Mouse (Mus musculus): ENCODE data around the gene Myo19. TPM values are rescaled to one million over a fixed set of nuclear protein-coding genes. Genes with fewer than 3 reads are reported as not detected.

Myo19 gene
- polyA plus RNA-seq, 1 experiment from 2014 or later: 10.9 TPM

DNA sequence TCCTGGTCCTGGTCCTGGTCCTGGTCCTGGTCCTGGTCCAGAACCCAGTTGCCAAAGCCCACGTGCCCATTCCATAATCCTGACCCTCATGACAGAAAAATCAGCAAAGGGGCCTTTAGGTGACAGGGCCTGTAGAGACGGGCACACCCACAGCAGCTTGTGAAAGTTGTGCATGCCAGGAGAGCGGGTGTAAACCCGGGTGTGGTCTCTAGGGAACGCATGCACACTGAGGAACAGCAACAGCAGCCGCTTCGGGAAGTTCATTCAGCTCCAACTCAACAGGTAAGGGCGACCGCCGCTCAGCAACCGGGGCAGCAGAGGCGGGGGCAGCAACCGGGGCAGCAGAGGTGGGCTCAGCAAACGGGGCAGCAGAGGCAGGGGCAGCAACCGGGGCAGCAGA, 13.2 kb downstream of the Myo19 start:
- DNase-seq (ENCODE audit: low spot score) (no peak), ATAC-seq (ENCODE audit: low read depth) (no peak)
- no peak overlapping the region for H3K4me3 ChIP-seq (ENCODE audit: low read depth, low read length)
- WGBS: 94% methylated on average over 14 of the region's 15 CpGs
- no peak overlapping the region for H3K4me2 ChIP-seq (ENCODE audit: low read depth, low read length)
- peaks cover 84% of the 10 kb centered on the region for H3K36me3 ChIP-seq (ENCODE audit: control insufficient read depth, insufficient read depth, low read length)
- no peak overlapping the region for H3K9ac ChIP-seq (ENCODE audit: low read depth, low read length)
- H3K9me3 ChIP-seq (ENCODE audit: control insufficient read depth, low read length): no peaks in the 10 kb centered on the region
- H3K4me1 ChIP-seq (ENCODE audit: control insufficient read depth, insufficient read depth, low read length): no peaks in the 10 kb centered on the region
- H3K27me3 ChIP-seq (replicated peaks; ENCODE audit: control insufficient read depth, insufficient read depth, low read length): no peaks in the 10 kb centered on the region
- H3K27ac ChIP-seq (replicated peaks; ENCODE audit: low read depth, low read length): no peak overlapping the region

DNA sequence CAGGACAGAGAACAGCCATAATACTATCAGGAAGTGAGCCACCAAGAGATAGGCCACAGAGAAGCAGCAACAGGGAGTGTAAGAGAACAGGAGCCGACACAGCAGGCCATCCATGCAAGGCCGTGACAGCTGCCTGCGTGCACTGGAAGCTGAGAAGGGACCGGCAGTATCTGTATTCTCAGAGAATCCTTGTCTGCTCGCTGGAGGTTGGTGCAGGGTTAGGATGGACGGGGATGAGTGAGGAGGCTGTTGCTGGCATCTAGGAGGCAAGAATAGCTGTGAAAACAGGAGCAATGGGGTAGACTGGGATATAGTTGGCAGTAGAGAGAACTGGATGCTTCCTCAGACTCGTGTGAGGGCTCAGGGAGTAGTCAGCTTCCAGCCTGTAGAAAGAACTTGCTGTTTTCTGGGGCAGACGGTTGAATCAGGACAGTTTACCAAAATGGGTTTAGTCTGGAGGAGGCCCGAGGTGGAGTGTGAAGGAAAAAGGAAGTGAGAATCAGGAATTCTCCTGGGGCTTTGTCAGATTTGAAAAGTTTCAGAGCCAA, 24.7 kb downstream of the Myo19 start:
- no peak overlapping the region for H3K9ac ChIP-seq (ENCODE audit: low read depth, low read length)
- no peak for DNase-seq (ENCODE audit: low spot score)
- H3K4me2 ChIP-seq (ENCODE audit: low read depth, low read length): no peak overlapping the region
- H3K36me3 ChIP-seq (ENCODE audit: control insufficient read depth, insufficient read depth, low read length): peaks cover 85% of the 10 kb centered on the region
- no peak for ATAC-seq (ENCODE audit: low read depth)
- WGBS: 79% methylated on average over 9 of the region's 9 CpGs
- no peaks in the 10 kb centered on the region for H3K27me3 ChIP-seq (replicated peaks; ENCODE audit: control insufficient read depth, insufficient read depth, low read length)
- no peak overlapping the region for H3K4me3 ChIP-seq (ENCODE audit: low read depth, low read length)
- H3K9me3 ChIP-seq (ENCODE audit: control insufficient read depth, low read length): no peaks in the 10 kb centered on the region
- no peak overlapping the region for H3K27ac ChIP-seq (replicated peaks; ENCODE audit: low read depth, low read length)
- H3K4me1 ChIP-seq (ENCODE audit: control insufficient read depth, insufficient read depth, low read length): no peaks in the 10 kb centered on the region

DNA sequence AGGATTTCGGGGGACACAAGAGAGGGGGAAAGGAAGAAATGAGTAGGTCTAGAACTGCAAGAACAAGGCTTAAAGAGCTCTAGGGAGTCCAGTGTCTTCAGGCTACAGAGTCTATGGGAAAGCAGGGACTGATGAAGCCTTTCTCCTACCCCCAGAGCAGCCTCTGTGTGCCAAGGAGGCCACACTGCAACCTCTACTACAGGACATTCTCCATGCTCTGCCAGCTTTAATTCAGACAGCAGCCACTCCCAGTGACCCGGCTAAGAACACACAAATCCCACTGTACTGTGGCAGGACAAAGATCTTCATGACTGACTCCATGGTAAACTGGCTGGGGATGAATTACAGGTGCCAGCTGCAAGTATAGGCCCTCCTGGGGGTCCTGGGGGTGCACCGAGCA, 27.1 kb downstream of the Myo19 start:
- ATAC-seq (ENCODE audit: low read depth): no peak
- Histone ChIP-seq H3K27me3 (replicated peaks; ENCODE audit: control insufficient read depth, insufficient read depth, low read length) (no peaks in the 10 kb centered on the region), H3K4me1 (ENCODE audit: control insufficient read depth, insufficient read depth, low read length) (no peaks in the 10 kb centered on the region), H3K9me3 (ENCODE audit: control insufficient read depth, low read length) (no peaks in the 10 kb centered on the region), H3K9ac (ENCODE audit: low read depth, low read length) (no peak overlapping the region), H3K36me3 (ENCODE audit: control insufficient read depth, insufficient read depth, low read length) (peaks cover 82% of the 10 kb centered on the region), H3K27ac (replicated peaks; ENCODE audit: low read depth, low read length) (no peak overlapping the region), H3K4me3 (ENCODE audit: low read depth, low read length) (no peak overlapping the region), H3K4me2 (ENCODE audit: low read depth, low read length) (no peak overlapping the region)
- DNase-seq (ENCODE audit: low spot score): no peak
- WGBS: 75% methylated on average over 3 of the region's 3 CpGs

DNA sequence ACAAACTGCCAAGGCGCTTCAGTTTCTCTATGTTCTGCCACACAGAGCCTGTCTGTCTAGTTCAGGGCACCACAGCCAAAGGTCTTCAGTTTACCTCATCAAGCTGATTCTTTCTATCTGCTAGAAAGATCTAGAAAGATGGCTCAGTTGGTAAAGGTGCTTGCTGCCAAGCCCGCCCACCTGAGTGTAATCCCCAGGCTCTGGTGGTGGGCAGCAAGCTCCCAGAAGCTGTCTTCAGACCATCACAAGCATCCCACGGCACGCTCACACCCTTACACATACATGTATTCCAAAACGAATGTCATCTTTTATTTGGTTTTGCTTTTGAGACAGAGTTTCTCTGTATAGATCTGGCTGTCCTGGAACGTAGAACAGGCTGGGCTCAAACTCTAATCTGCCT, 28.5 kb downstream of the Myo19 start:
- Histone ChIP-seq H3K9ac (ENCODE audit: low read depth, low read length) (no peak overlapping the region), H3K36me3 (ENCODE audit: control insufficient read depth, insufficient read depth, low read length) (peaks cover 79% of the 10 kb centered on the region), H3K9me3 (ENCODE audit: control insufficient read depth, low read length) (no peaks in the 10 kb centered on the region), H3K27ac (replicated peaks; ENCODE audit: low read depth, low read length) (no peak overlapping the region), H3K27me3 (replicated peaks; ENCODE audit: control insufficient read depth, insufficient read depth, low read length) (no peaks in the 10 kb centered on the region), H3K4me2 (ENCODE audit: low read depth, low read length) (no peak overlapping the region), H3K4me1 (ENCODE audit: control insufficient read depth, insufficient read depth, low read length) (no peaks in the 10 kb centered on the region), H3K4me3 (ENCODE audit: low read depth, low read length) (no peak overlapping the region)
- WGBS: 92% methylated on average over 6 of the region's 6 CpGs
- no peak for ATAC-seq (ENCODE audit: low read depth)
- no peak for DNase-seq (ENCODE audit: low spot score)

DNA sequence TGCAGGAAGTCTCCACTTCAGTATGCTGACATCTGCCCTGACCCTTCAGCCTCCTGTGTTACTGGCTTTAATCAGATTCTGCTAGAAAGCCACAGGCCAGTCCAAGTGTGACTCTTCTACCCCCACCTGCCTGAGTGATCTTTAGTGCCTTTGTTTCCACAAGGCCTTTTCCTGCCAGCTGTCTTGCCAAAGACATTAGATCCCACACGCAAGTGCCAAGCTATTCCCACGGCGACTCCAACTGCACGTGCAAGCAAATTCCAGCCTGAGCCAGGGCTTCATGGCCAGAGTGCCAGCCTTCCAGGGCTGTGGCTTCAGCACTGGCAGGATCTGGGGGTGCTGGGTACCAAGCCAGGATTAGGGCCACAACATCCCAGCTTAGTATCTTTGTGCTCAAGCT, 30.5 kb downstream of the Myo19 start:
- DNase-seq (ENCODE audit: low spot score) (peak; percentile 14), ATAC-seq (ENCODE audit: low read depth) (peak; percentile 10; the same call in 1 of the 2 replicates)
- Histone ChIP-seq H3K4me1 (ENCODE audit: control insufficient read depth, insufficient read depth, low read length) (no peaks in the 10 kb centered on the region), H3K4me3 (ENCODE audit: low read depth, low read length) (no peak overlapping the region), H3K9ac (ENCODE audit: low read depth, low read length) (no peak overlapping the region), H3K27ac (replicated peaks; ENCODE audit: low read depth, low read length) (no peak overlapping the region), H3K9me3 (ENCODE audit: control insufficient read depth, low read length) (no peaks in the 10 kb centered on the region), H3K4me2 (ENCODE audit: low read depth, low read length) (no peak overlapping the region), H3K27me3 (replicated peaks; ENCODE audit: control insufficient read depth, insufficient read depth, low read length) (no peaks in the 10 kb centered on the region), H3K36me3 (ENCODE audit: control insufficient read depth, insufficient read depth, low read length) (peaks cover 71% of the 10 kb centered on the region)
- 68% methylated on average over 4 of the region's 4 CpGs for WGBS

DNA sequence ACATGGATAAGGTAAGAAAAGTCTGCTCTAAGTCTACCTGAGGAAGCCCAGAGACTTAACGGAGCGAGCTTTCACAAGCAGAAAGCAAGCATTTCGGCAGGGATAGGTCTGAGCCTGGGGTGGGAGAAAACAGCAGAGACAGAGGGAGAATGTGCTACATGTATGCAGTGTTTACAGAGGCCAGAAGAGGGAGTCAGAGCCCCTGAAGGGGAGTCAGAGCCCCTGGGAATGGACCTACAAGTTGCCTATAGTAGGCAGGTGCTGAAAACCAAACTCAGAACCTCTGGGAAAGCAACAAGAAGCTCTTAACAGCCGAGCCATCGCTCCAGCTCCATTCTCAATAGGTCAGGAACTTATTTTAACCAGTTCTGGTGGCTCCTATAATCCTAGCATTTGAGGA, 34.7 kb downstream of the Myo19 start:
- no peak overlapping the region for H3K4me3 ChIP-seq (ENCODE audit: low read depth, low read length)
- WGBS: 85% methylated on average over 5 of the region's 5 CpGs
- no peaks in the 10 kb centered on the region for H3K27me3 ChIP-seq (replicated peaks; ENCODE audit: control insufficient read depth, insufficient read depth, low read length)
- H3K36me3 ChIP-seq (ENCODE audit: control insufficient read depth, insufficient read depth, low read length): peaks cover 38% of the 10 kb centered on the region
- DNase-seq (ENCODE audit: low spot score): no peak
- no peaks in the 10 kb centered on the region for H3K9me3 ChIP-seq (ENCODE audit: control insufficient read depth, low read length)
- H3K27ac ChIP-seq (replicated peaks; ENCODE audit: low read depth, low read length): no peak overlapping the region
- H3K4me1 ChIP-seq (ENCODE audit: control insufficient read depth, insufficient read depth, low read length): no peaks in the 10 kb centered on the region
- peak overlapping the region; percentile 77; the same call in 1 of the 2 replicates for H3K4me2 ChIP-seq (ENCODE audit: low read depth, low read length)
- H3K9ac ChIP-seq (ENCODE audit: low read depth, low read length): no peak overlapping the region
- ATAC-seq (ENCODE audit: low read depth): no peak

DNA sequence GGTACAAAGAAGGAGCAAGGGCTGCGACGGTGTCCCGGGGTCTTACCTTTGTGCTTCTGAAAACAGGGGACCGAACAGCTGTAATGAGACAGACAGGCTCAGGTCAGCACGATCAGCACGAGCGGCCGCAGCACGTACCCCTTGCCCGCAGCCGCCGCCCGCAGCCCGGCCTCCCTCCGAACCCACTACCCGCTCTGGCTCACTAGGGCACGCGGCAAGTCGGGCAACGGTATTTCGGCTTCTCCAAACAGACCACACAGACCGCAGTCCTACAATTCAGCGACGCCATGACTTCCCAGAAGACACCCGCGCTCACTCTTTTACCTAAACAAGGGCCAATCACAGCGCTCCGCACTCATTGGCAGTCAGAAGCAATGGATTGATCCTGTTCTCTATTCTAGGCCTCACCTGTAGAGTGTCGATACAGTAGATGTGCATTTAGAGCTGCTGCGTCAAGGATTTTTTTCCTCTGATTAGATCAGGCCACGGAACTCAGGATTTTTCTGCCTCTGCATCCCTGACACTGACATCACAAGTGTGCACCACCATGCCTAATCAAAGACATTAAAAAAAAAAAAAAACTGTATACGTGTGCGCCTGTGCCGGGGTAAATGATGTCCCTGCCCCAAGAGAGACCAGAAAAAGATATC, 36.2 kb downstream of the Myo19 start, which contains the start of gene Znhit3:
Gene Znhit3 (minus strand): TSS at position 314 of the 650 bp plus-strand sequence.
- peak; percentile 97 for DNase-seq (ENCODE audit: low spot score)
- peak within 1 kb of the TSS; percentile 82 for H3K9ac ChIP-seq (ENCODE audit: low read depth, low read length)
- no peaks in the 10 kb centered on the region for H3K27me3 ChIP-seq (replicated peaks; ENCODE audit: control insufficient read depth, insufficient read depth, low read length)
- peak within 1 kb of the TSS; percentile 39; the same call in 1 of the 2 replicates for H3K27ac ChIP-seq (replicated peaks; ENCODE audit: low read depth, low read length)
- peak within 1 kb of the TSS; percentile 91 for H3K4me3 ChIP-seq (ENCODE audit: low read depth, low read length)
- no peaks in the 10 kb centered on the region for H3K9me3 ChIP-seq (ENCODE audit: control insufficient read depth, low read length)
- H3K4me2 ChIP-seq (ENCODE audit: low read depth, low read length): peak within 1 kb of the TSS; percentile 77
- peaks cover 25% of the 10 kb centered on the region for H3K36me3 ChIP-seq (ENCODE audit: control insufficient read depth, insufficient read depth, low read length)
- WGBS: 5% methylated on average over 17 of the region's 34 CpGs
- no peaks in the 10 kb centered on the region for H3K4me1 ChIP-seq (ENCODE audit: control insufficient read depth, insufficient read depth, low read length)
- ATAC-seq (ENCODE audit: low read depth): peak; percentile 95

DNA sequence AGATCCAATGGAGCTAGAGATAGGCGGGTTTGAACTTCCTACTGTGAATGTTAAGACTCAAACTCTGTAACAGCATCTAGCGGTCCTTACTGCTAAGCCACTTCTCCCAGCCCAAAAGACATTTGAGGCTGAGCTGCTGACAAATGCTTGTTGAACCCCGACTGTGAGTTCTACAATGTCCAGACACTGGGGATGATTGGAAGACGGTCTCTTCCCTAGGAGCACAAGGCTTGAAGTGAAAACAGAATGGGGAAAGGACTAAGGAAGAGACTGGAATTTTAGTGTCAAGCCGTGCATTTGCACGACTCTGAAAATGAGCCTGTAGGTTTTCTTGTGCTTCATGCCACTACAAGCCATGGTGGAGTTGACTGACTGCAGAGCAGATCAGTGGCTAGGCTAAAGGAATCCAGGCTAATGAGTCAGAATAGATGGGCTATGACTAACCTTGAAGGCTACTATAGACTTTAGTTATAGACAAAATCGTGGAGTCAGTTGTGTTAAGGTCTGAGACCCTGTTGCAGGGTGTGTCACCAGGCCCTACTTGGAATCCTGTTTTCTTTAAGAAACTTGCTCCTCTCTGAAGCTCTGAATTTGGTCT, 36.9 kb downstream of the Myo19 start:
- no peaks in the 10 kb centered on the region for H3K27me3 ChIP-seq (replicated peaks; ENCODE audit: control insufficient read depth, insufficient read depth, low read length)
- no peak for DNase-seq (ENCODE audit: low spot score)
- no peaks in the 10 kb centered on the region for H3K4me1 ChIP-seq (ENCODE audit: control insufficient read depth, insufficient read depth, low read length)
- 61% methylated on average over 7 of the region's 7 CpGs for WGBS
- H3K36me3 ChIP-seq (ENCODE audit: control insufficient read depth, insufficient read depth, low read length): peaks cover 20% of the 10 kb centered on the region; the same call in 1 of the 2 replicates
- H3K27ac ChIP-seq (replicated peaks; ENCODE audit: low read depth, low read length): no peak overlapping the region
- ATAC-seq (ENCODE audit: low read depth): no peak
- peak overlapping the region; percentile 82 for H3K9ac ChIP-seq (ENCODE audit: low read depth, low read length)
- peak overlapping the region; percentile 77 for H3K4me2 ChIP-seq (ENCODE audit: low read depth, low read length)
- H3K9me3 ChIP-seq (ENCODE audit: control insufficient read depth, low read length): no peaks in the 10 kb centered on the region
- H3K4me3 ChIP-seq (ENCODE audit: low read depth, low read length): peak overlapping the region; percentile 91

Data from embryonic facial prominence, embryonic 14.5 days (tissue).